Mouse (Mus musculus) limb, embryonic 15.5 days (tissue): ENCODE data around the gene Hsd3b7. TPM values are rescaled to one million over a fixed set of nuclear protein-coding genes. Genes with fewer than 3 reads are reported as not detected.

ENCODE experiments used
- ATAC-seq: fragments of 200-750 bp; cut with Nextera tagmentation; 2 replicates; pipeline ENCODE4 v1.8.0; 2017; ENCODE audit warnings: low read depth, moderate TSS enrichment; ENCODE audit not compliant: insufficient number of reproducible peaks, low FRiP score, low TSS enrichment
- H3K27ac ChIP-seq: fragments of 300-500 bp; sonication (generic); 2 replicates; pipeline ENCODE4 v1.5.1; 2015; ENCODE audit warnings: moderate library complexity, mild to moderate bottlenecking, inconsistent platforms
- H3K27me3 ChIP-seq: fragments of 300-500 bp; sonication (generic); 2 replicates; pipeline ENCODE4 v1.6.1; 2015; ENCODE audit warnings: inconsistent platforms
- H3K36me3 ChIP-seq: fragments of 300-500 bp; sonication (generic); 2 replicates; pipeline ENCODE4 v1.6.1; 2015; ENCODE audit warnings: inconsistent platforms
- H3K4me1 ChIP-seq: fragments of 300-500 bp; sonication (generic); 2 replicates; pipeline ENCODE4 v1.6.1; 2015; ENCODE audit warnings: inconsistent platforms
- H3K4me2 ChIP-seq: fragments of 300-500 bp; sonication (generic); 2 replicates; pipeline ENCODE4 v1.6.1; 2015; ENCODE audit warnings: mild to moderate bottlenecking, inconsistent platforms
- H3K4me3 ChIP-seq: fragments of 300-500 bp; sonication (generic); 2 replicates; pipeline ENCODE4 v1.5.1; 2015; ENCODE audit warnings: mild to moderate bottlenecking, inconsistent platforms
- H3K9ac ChIP-seq: fragments of 300-500 bp; sonication (generic); 2 replicates; pipeline ENCODE4 v1.6.1; 2015; ENCODE audit warnings: inconsistent platforms
- H3K9me3 ChIP-seq: fragments of 300-500 bp; sonication (generic); 2 replicates; pipeline ENCODE4 v1.6.1; 2016; ENCODE audit warnings: inconsistent platforms
- WGBS: fragments of 180-500 bp; shearing (Covaris S2); methylation state at CpG from one replicate; pipeline ENCODE4 v1.1.7; 2015; 5-methylcytosine and 5-hydroxymethylcytosine counted together
- polyA plus RNA-seq: library from polyadenylated mRNA; unstranded; fragments of >200 nt; fragmentation: Nextera tagmentation; extraction: Ambion mirVana; gene quantifications from 2 replicates; pipeline ENCODE4 v1.2.1, GENCODE M21; 2015

Hsd3b7 gene
- polyA plus RNA-seq, 1 experiment from 2014 or later, result 18.7 TPM

DNA sequence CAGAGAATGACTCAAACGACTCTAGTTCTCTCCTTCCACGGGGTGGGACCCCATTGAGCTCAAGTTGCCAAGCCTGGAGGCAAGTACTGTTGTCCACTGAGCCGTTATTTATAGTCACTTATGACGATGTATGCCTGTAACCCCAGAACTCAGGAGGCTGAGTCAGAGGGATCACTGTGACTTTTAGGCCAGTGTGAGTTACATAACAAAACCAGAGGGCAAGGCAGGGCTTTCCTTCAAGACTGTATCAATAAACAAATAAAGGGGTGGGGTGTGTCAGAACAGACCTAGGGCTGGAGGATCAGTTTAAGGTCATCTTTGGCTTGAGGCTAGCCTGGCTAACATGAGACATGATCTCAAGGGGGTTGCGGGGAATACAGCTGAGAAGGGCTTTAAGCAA, 50.5 kb downstream of the Hsd3b7 start:
- Histone ChIP-seq H3K4me3 (no peak overlapping the region), H3K4me1 (no peaks in the 10 kb centered on the region), H3K36me3 (peaks cover 26% of the 10 kb centered on the region), H3K9me3 (no peaks in the 10 kb centered on the region), H3K4me2 (no peak overlapping the region), H3K9ac (no peak overlapping the region), H3K27me3 (no peaks in the 10 kb centered on the region), H3K27ac (no peak overlapping the region)
- 55% methylated on average over 5 of the region's 5 CpGs for WGBS
- ATAC-seq, result no peak

Other genes starting within 250 kb of the Hsd3b7 start
- gene Tmem265, start 239.2 kb upstream of the Hsd3b7 start, polyA plus RNA-seq, result 8.7 and 12.1 TPM in 2 replicates
- 39.3 and 41.5 TPM in 2 replicates for gene Phkg2, start 227.3 kb upstream of the Hsd3b7 start, polyA plus RNA-seq
- 4.2 and 7.2 TPM in 2 replicates for gene Ccdc189, start 212.0 kb upstream of the Hsd3b7 start, polyA plus RNA-seq
- gene Rnf40, start 211.8 kb upstream of the Hsd3b7 start, polyA plus RNA-seq, result 42.9 and 46.1 TPM in 2 replicates
- 11.5 and 11.7 TPM in 2 replicates for gene Zfp629, start 184.8 kb upstream of the Hsd3b7 start, polyA plus RNA-seq
- 81.1 and 90.5 TPM in 2 replicates for gene Bcl7c, start 91.7 kb upstream of the Hsd3b7 start, polyA plus RNA-seq
- 25.3 and 28.7 TPM in 2 replicates for gene Ctf1, start 87.9 kb upstream of the Hsd3b7 start, polyA plus RNA-seq
- 0.19 and 0.44 TPM in 2 replicates for gene Ctf2, start 68.4 kb upstream of the Hsd3b7 start, polyA plus RNA-seq
- gene Fbxl19, start 56.1 kb upstream of the Hsd3b7 start, polyA plus RNA-seq, result 4.3 and 4.4 TPM in 2 replicates
- gene Orai3, start 30.8 kb upstream of the Hsd3b7 start, polyA plus RNA-seq, result 23.6 and 26.5 TPM in 2 replicates
- gene Setd1a, start 23.9 kb upstream of the Hsd3b7 start, polyA plus RNA-seq, result 18.6 and 21.7 TPM in 2 replicates
- not detected in 2 replicates for gene Gm49388, start 15.0 kb upstream of the Hsd3b7 start, polyA plus RNA-seq
- gene Stx4a, start 23.7 kb downstream of the Hsd3b7 start, polyA plus RNA-seq, result 72.5 and 79.5 TPM in 2 replicates
- 3.6 and 3.8 TPM in 2 replicates for gene Stx1b, start 23.9 kb downstream of the Hsd3b7 start, polyA plus RNA-seq
- gene Zfp646, start 75.6 kb downstream of the Hsd3b7 start, polyA plus RNA-seq, result 9.1 and 10.0 TPM in 2 replicates
- 16.4 TPM in 2 replicates for gene Zfp668, start 76.2 kb downstream of the Hsd3b7 start, polyA plus RNA-seq
- 2.2 and 2.4 TPM in 2 replicates for gene Prss53, start 90.4 kb downstream of the Hsd3b7 start, polyA plus RNA-seq
- gene Gm21974, start 94.8 kb downstream of the Hsd3b7 start, polyA plus RNA-seq, result not detected in 2 replicates
- 269 and 272 TPM in 2 replicates for gene Vkorc1, start 95.0 kb downstream of the Hsd3b7 start, polyA plus RNA-seq
- gene Bckdk, start 103.5 kb downstream of the Hsd3b7 start, polyA plus RNA-seq, result 98.3 and 117 TPM in 2 replicates
- 37.8 and 38.7 TPM in 2 replicates for gene Kat8, start 111.9 kb downstream of the Hsd3b7 start, polyA plus RNA-seq
- 11.5 and 14.2 TPM in 2 replicates for gene Prss8, start 129.5 kb downstream of the Hsd3b7 start, polyA plus RNA-seq
- gene Prss36, start 146.1 kb downstream of the Hsd3b7 start, polyA plus RNA-seq, result 11.6 and 12.9 TPM in 2 replicates
- 339 and 390 TPM in 2 replicates for gene Fus, start 166.9 kb downstream of the Hsd3b7 start, polyA plus RNA-seq
- 150 and 154 TPM in 2 replicates for gene Pycard, start 193.3 kb downstream of the Hsd3b7 start, polyA plus RNA-seq
- gene Trim72, start 203.3 kb downstream of the Hsd3b7 start, polyA plus RNA-seq, result 3.1 and 8.4 TPM in 2 replicates